Mouse (Mus musculus): ENCODE results near the gene Mrpl14.

Gene Mrpl14

GRCm38 (mm10) chr17:45686093-45686619, at the start of gene Mrpl14:
Mrpl14 (plus strand) TSS chr17:45686322.
- DNase-seq (ENCODE audit: low spot score in 2 of 2): peak; percentile 58 to 82

DNA sequence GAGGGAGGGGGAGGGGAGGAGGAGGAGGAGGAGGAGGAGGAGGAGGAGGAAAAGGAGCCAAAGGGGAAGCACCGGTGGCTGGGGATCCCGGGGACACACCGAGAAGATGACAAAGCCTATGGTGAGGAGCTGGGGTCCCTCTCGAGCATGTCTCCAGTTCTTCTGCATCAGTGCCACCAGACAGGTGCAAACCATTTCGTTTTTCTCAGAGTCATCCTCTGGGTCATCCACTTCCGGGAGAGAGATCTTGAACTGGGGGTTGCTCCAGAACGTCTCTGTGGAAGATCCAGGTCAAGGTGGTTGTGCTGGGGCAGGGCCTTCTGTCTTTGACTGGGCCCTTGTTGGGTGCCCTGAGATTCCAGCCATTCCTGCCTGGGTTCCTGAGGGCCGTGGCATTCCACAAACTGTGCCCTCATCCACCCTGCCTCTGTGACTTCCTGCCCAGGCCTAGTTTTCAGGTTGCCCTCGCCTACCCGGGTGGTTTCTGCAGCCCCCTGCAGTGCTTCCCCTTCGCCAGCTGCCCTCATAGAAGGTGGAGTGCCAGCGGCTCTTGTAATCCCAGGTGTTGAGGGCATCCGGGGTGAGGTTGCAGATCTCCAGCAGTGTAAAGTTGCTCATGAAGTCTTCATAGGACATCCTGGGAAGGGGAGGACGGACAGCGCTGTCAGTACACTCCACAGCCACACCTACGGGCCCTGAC, 47.4 kb upstream of the Mrpl14 start:
- DNase-seq (ENCODE audit: low spot score in 2 of 2): no peak

DNA sequence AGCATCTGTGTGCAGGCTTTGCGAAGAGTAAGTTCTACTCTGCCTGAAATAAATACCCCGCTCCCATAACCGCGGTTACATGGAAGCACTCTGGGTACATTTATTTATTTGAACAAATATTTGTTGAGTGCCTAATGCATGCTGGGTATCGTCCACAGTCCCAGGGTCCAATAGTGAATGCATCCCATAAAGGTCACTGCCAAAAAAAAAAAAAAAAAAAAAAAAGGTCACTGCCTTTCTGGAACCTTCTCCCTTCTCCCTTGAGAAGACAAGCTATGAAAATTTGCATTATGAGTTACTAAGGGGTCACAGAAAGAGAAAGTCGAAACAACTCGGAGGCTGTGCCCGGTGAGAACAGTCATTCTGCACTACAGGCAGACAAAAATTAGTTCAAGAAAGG, 44.1 kb upstream of the Mrpl14 start:
- no peak for DNase-seq (ENCODE audit: low spot score in 2 of 2)

DNA sequence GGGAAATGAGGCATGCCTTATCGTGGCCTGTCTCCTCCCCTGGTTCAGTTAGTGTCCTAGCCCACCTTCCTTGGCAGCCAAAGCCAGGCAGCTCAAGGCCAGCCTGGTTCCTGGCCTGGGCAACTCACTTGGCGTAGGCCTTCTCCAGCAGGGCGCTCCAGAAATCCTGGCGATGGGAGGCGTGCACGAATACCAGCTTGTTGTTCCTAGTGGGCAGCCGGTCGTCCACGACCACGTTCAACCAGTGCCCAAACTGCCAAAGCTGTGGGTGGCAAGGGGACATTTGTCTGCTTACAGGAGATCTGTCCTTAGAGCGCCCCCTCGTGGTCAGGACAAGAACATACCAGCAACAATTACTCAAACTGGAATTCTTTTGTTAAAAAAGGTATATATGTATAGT, 43.4 kb upstream of the Mrpl14 start:
- peak in 1 of 2 experiments; percentile 65 for DNase-seq (ENCODE audit: low spot score in 2 of 2)

DNA sequence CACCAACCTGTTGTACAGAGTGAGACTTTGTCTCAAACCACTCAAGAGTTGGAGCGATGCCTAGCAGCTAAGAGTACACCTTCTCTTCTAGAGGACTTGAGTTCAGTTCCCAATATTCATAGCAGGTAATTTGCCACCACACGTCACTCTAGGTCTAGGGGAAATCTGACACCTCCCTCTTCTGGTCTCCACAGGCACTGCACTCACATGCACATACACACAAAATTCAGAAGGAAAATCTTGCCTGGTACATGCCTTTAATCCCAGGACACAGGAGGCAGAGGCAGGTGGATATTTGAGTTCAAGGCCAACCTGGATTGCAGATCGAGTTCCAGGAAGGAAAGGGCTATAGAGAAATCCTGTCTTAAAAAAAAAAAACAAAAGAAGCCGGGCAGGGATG, 41.9 kb upstream of the Mrpl14 start:
- no peak for DNase-seq (ENCODE audit: low spot score in 2 of 2)

GRCm38 (mm10) chr17:45653233-45653632, 32.9 kb upstream of the Mrpl14 start:
- DNase-seq (ENCODE audit: low spot score in 2 of 2): no peak

DNA sequence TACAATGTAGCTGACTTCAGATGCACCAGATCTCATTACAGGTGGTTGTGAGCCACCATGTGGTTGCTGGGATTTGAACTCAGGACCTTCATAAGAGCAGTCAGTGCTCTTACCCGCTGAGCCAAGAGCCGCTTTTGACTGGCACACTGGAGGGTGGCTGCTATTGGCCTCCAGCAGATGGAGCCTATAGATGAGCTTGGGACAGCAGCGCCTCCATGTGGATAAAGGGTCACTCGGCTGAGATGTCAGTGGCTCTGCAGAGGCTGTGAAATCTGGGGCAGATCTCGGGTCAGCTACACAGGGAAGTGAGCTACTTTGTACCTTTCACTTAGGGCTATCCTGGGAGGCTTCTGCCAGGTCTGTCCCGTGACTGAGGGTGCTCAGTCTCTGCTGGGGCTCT, 30.3 kb upstream of the Mrpl14 start:
- no peak for DNase-seq (ENCODE audit: low spot score in 2 of 2)

GRCm38 (mm10) chr17:45659225-45659624, 26.9 kb upstream of the Mrpl14 start, which contains the start of gene Capn11:
Capn11 (minus strand) TSS chr17:45659325.
- DNase-seq (ENCODE audit: low spot score in 2 of 2): no peak

DNA sequence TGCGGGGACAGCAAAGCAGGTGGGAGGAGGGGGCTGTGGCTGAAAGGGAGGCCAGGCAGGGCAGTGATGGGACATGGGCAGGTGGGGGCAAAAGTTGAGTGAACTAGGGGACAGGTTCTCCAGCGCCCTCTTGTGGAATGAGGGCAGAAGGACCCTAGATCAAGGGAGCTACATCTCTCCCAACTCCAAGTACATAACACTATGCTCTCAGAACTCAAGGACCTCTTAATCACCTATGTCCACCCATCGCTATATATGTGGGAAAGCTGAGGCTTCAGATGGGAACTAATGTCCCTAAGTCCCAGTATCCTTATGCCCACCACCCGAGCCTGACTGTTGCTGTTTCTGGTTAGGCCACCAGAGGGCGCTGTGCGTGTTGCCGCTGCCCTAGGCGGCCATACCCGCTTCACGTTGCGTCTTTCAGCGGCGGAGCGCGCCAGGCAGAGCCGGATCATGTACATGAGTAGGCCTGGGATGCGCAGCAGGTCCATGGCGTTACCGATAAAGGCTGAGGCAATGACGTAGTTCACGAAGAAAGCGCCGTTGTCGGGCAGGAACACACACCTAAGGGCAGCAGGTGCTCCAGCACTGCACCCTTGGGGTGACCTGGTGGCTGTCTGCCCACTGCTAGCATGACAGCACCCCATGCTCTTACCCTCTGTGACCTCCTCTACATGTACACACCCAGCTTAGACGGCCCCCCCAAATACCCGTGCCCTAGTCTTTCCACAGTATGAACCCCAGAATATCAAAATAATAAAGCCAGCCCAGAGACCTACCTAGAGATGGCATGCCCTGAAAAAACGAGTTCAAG, 22.8 kb upstream of the Mrpl14 start:
- DNase-seq (ENCODE audit: low spot score in 2 of 2): peak; percentile 53 to 82

DNA sequence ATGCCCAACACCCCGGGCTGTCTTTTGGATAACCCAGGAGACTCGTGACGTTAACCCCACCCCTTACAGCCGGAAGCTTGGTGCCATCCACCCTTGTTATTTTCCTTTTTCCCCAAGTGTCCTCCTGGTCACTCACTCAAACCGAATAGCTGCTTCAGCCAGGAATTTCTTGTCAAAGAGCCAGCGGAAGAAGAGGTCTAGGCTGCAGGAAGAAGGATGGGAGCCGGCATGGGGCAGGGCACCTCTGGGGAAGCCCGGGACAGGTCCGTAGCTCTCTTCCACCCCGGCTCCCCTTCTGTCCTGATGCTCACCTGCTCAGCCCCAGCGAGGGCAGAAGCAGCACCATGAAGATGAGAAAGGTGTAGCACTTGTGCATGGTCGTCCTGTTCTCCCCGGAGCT, 21.5 kb upstream of the Mrpl14 start:
- no peak for DNase-seq (ENCODE audit: low spot score in 2 of 2)

- DNase-seq (ENCODE audit: low spot score in 2 of 2): no peak
Observed at GRCm38 (mm10) chr17:45666091-45666490, 20.0 kb upstream of the Mrpl14 start.

- DNase-seq (ENCODE audit: low spot score in 2 of 2): no peak
Observed at GRCm38 (mm10) chr17:45667481-45667880, 18.6 kb upstream of the Mrpl14 start.

DNA sequence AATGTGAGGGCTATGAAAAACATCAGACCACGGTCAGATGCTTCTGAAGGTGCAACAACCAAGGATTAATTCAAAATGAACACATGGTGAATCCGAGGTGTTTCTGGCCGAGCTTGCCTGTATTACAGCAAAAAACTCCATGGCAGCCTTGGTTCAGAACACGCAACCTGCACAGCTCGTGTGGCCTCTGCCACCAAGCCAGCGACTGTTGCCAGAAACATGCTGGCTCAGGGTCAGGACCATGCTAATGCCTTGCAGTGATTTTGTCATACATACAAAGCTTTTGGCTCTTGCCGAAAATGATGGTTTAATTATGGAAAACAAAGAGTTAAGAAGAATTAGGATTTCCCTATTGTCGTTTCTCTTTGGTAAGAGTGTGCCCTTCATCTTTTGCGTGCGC, 18.1 kb upstream of the Mrpl14 start:
- DNase-seq (ENCODE audit: low spot score in 2 of 2): no peak

DNA sequence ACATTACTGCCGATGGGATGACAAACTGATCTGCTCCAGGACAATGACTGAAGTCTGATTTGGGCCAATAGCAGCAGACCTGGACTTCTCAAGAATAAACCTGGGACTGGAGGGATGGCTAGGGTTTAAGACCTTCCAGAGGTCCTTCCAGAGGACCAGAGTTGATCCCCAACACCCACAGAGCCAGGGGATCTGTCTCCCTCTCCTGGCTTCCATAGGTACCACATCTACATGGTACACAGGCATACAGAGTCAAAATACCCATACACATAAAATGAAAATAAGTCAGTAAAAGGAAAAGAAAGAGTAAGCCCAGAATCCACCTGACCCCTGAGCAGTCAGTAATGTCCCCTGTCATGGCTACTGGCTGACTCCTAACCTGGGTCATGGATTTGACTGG, 14.3 kb upstream of the Mrpl14 start:
- DNase-seq (ENCODE audit: low spot score in 2 of 2): no peak

GRCm38 (mm10) chr17:45672598-45672997, 13.5 kb upstream of the Mrpl14 start:
- no peak for DNase-seq (ENCODE audit: low spot score in 2 of 2)

GRCm38 (mm10) chr17:45678106-45678505, 8.0 kb upstream of the Mrpl14 start:
- DNase-seq (ENCODE audit: low spot score in 2 of 2): peak in 1 of 2 experiments; percentile 46

DNA sequence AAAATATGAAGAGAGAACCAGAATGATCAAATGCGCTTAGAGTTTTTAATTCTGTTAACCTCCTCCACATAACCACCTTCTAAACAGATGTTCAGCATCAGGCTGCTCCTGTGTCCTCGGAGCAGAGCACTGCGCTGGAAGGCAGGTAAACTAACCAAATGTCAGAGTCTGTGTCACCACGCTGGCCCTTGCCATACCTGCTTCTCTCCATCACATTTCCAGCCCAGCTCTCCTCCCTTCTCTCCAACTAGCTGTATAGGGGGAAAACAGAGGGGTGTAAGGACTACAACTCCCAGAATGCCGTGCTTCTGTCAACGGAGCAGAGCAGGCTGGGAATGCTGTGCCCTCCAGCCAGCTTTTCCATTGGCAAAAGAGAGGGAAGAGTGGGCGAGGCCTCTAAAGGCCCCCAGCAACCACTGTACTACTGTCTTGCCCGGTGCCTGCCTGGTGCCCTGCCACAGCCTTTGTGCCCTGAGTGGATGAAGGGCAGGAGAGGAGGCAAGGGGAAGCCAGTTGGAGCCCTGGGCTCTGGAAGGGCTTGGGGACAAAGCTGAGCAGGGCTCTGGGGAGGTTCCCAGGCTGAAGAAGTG, 5.6 kb upstream of the Mrpl14 start:
- peak; percentile 64 to 75 for DNase-seq (ENCODE audit: low spot score in 2 of 2)

- DNase-seq (ENCODE audit: low spot score in 2 of 2): no peak
Observed at GRCm38 (mm10) chr17:45681588-45681987, 4.5 kb upstream of the Mrpl14 start.

DNA sequence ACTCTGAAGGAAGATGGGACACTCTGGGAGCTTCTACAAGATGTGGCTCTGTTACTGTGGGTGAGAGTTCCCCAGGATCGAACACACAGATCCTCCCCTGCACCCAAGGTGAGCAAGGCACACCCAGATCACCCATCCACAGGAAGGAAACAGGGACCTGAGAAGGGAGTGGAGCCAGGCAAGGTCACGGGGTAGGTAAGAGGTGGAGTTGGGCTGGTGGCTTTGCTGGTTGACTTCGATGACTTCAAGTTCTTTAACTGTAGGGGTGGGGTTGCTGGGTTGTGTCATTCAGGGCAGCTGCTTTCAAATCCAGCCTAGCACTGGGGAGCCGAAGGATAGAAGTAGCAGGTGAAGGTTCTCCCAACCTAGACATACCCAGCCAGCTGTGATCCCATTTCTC, 3.3 kb upstream of the Mrpl14 start:
- no peak for DNase-seq (ENCODE audit: low spot score in 2 of 2)

DNA sequence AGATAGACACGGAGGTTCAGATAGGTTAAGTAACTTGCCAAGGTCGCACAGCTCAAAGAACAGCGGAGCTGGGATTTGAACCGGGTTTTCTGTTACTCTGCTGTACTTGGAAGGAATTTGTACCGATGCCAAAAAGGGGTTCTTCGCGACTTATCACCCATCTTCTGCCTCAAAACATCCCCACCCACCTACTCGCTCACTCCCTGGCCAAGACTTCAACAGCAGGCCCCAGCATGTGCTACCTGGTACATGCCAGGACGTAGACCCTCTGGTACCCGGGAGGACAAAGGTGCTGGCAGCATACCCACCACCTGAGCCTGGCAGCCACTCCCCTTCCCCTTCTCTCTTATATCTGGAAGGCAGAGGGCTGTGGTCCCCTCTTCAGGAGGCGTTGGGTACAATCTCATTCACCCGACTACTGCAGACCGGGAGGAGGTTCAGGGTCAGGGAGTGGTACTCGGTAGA, 1.4 kb upstream of the Mrpl14 start:
- no peak for DNase-seq (ENCODE audit: low spot score in 2 of 2)

GRCm38 (mm10) chr17:45685171-45686092, 690 bp upstream of the Mrpl14 start:
- DNase-seq (ENCODE audit: low spot score in 2 of 2): peak in 1 of 2 experiments; percentile 50
